Mouse (Mus musculus) ES-E14 (cell line): ENCODE measurements at regions not wholly inside any gene's neighbourhood (a gene's known extent, or its start where the extent isn't known, plus 50 kb on each side); places are given as distances from the start of the nearest gene placed in this dataset.

Source experiments
- HCFC1 ChIP-seq: IDR thresholded peaks from 2 replicates; pipeline ENCODE4 v1.6.1; 2012; ENCODE audit warnings: low read length, inconsistent platforms, borderline replicate concordance; ENCODE audit not compliant: insufficient read depth
- MAFK ChIP-seq: IDR thresholded peaks from 2 replicates; pipeline ENCODE4 v1.6.1; 2014; ENCODE audit warnings: mild to moderate bottlenecking, low read depth, low read length, inconsistent platforms; ENCODE audit not compliant: insufficient read depth
- ZC3H11A ChIP-seq: IDR thresholded peaks from 2 replicates; pipeline ENCODE4 v1.6.1; 2012; ENCODE audit warnings: low read depth, mild to moderate bottlenecking, inconsistent platforms, low read length, borderline replicate concordance
- ZNF384 ChIP-seq: IDR thresholded peaks from 2 replicates; pipeline ENCODE4 v1.6.1; 2012; ENCODE audit warnings: low read depth, low read length, inconsistent platforms

DNA sequence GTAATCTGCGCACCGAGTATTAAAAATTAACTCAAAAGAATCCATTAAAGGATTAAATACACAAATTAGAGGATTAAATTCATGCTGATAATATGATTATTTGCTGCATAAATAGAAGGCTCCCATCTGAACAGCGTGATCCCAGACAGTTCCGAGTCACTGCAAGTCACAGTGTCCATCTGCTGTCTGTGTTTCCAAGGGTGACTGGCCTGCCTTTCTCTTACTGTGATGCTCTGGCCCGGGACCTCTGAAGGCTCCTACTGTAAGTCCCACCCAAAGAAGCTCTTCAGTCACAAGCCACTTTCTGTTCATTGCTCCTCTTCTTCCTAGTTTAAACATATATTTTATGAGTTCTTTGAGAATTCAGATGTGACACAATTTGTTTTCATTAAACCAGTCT is 293.1 kb downstream of the Ice1 start:
- TF ChIP-seq ZNF384 (no peak), MAFK (no peak), HCFC1 (no peak), ZC3H11A (no peak)
